Mouse (Mus musculus): ENCODE measurements around the gene Cwc25.
"Not testable (repeated sequence)": the region's sequence is repeated elsewhere in the genome, so short reads cannot be mapped to it uniquely, and the experiment has no call there.

Cwc25 gene

DNA sequence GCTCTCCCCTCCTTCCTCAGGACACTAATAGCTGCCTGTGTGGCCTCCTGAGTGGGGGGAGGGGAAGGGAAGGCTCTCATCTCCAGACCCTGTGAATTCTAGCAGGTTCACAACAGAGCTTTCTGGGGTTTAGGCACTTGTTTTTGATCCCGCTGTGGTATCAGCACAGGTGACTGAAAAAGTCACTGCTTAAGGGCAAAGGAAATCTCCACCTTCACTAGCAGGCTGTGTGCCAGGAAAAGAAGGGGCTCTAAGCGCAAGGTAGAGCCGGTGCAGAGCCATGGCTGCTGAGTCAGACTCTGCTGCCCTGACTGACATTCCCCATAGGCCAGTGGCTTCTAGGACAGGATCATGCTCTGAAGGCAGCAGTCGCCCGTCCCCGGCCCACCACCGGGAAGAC, 37.6 kb downstream of the Cwc25 start:
- no peak for DNase-seq (ENCODE audit: low spot score in 2 of 2)

DNA sequence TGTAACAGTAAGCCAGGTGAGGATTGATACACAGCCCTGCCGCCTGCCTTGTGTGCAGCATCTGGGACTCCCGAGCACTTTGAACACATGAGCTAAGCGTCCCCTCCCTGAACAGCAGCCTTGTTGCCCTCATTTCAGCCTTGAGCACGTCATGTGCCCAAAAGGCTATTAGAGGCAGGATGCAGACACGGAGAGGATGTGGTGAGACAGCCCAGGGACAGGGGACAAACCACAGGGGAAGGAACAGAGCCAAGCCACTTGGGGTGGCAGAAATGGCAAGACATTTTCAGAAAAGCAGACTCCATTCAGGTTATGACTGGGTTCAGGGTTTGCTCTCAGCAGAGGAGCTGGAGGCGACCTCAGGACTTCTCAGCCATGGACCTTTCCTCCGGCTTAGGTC, 38.0 kb downstream of the Cwc25 start:
- no peak for DNase-seq (ENCODE audit: low spot score in 2 of 2)

DNA sequence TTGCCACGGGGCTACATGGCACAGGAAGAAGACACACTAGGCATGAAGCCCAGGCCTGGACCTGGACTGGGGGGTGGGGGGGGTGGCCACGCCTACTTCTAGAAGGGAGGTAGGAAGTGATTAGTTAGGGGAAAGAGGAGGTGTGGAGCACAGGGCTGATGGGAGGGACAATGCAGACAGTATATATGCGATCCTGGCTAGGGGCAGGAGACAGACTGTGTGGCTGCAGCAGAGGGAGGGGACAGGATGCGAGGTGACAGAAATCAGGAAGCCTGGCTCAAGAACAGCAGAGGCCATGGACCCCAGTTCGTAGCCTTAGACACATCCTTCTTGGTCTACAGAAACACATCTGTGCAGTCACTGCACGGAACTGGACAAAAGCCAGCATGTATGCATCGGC, 42.6 kb downstream of the Cwc25 start:
- DNase-seq (ENCODE audit: low spot score in 2 of 2) = no peak

DNA sequence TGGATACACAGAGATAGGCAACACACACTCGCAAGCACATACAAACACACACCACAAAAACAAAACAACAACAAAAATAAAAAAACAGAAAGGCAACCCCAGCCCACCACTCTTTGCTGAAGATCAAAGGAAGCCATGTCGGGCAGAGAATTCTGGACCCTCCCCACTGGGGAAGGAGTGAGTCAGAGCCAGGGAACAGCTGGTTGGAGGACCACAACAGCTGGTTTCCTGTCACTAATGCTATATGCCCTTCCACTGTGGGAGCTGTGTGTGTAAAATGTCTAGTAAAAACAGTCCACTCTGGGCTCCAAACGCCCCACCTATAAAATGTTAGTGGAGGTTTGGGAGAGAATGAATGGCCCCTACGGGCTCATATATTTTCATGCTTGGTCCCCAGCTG, 45.0 kb downstream of the Cwc25 start:
- no peak for DNase-seq (ENCODE audit: low spot score in 2 of 2)

DNA sequence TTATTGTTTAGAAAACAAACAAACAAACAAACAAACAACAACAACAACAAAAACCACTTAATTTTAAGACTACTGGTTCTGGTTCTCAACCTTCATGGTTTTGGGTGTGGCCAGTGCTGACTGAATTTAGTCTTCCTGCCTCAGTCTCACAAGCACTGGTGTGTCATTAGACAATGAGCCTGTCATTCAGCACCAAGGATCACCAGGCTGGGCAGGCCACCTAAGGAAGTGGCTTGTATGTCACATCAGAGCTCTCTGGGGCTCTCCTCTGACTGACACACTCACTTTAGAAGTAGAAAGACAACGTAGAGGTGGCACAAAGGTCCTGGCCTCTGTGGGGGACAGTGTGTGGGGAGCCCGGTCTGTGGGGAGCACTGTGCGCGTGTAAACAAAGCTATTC, 47.3 kb downstream of the Cwc25 start:
- no peak for DNase-seq (ENCODE audit: low spot score in 2 of 2)

DNA sequence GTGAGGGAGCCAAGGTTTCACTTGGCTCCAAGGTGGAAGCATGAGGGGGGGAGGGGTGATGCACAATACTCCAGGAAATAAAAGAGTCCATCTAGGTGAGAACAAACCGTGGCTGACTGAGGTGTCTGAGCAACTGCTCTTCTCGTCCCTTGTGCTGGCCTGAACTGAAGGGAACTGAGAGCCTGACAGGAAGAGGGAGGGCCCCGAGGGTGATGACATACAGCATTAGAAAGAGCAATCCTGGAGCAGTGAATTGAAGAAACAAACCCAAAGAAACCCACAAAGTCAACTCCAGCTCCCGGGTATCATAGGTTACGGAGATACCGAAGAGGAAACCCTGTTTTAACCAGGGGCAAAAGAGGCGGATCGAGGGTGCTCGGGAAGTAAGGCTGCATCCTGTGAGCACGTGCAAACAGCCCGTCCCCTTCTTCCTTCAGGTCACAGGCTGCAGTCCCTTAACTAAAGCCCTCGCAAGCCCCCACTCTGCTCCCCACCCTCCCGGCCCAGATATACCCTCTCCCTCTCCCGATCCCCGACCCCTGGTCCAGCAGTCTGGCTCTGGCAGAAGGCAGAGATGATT, 48.0 kb downstream of the Cwc25 start:
- no peak for DNase-seq (ENCODE audit: low spot score in 2 of 2)

DNA sequence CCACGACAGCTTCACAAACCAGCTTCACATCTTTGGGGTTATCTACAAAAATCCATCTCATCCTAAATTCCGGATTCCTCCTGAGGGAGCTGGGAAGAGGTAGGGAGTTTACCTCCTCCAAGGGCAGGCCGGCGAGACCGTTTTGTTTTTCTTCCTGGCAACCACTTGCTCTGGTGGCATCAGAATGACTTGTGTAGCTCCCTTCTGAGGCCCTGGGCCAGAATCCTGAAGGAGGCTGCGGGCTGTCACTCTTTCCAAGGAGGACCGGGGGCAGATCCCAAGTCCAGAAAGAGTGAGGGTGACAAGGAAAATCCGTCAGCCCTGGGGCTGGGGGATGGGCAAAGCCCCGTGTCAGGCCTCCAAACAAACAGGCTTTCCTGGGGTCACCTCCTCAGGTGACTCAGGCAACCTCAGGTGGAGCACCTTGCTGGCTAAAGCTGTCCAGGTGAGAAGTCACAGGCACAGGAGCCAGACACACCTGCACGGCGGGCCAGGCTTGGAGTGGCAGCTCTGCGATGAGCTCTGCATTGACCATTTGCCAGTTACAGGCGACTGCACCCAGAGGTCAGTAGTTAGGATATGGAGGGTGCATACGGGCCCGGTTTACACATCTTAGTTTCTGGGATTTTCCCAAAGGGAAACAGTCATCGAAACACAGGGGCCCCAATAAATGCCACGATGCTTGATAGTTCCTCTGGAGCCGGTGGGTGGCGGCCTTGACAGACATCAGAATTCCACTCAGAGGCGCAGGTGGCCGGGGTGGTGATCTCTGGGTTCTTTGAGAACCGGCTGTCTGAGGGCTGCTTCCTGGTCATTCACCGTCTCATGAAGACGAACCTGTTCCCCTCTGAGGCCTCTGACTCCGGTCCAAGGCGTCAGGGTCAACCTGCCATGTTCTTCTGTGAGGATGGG, 48.7 kb downstream of the Cwc25 start:
- DNase-seq (ENCODE audit: low spot score in 2 of 2) = no peak

DNA sequence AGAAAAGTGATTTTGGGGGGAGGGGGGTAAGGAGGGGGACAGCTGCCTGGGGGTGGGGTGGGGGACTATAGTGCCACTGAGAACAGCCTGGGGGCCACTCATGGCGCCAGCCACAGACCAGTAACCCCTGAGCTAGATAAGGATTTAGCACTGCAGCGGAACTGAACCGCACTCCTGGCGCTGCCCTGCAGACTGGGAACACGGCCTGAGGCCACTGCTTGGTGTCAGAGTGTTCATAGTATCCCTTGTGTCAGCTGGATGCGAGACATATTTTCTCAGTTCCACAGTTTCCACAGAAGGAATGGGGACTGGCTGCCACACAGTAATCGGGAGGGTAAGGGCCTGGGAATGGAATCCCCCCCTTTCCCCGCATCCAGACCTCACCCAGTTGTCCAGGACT, 50.3 kb downstream of the Cwc25 start:
- DNase-seq (ENCODE audit: low spot score in 2 of 2) = no peak

DNA sequence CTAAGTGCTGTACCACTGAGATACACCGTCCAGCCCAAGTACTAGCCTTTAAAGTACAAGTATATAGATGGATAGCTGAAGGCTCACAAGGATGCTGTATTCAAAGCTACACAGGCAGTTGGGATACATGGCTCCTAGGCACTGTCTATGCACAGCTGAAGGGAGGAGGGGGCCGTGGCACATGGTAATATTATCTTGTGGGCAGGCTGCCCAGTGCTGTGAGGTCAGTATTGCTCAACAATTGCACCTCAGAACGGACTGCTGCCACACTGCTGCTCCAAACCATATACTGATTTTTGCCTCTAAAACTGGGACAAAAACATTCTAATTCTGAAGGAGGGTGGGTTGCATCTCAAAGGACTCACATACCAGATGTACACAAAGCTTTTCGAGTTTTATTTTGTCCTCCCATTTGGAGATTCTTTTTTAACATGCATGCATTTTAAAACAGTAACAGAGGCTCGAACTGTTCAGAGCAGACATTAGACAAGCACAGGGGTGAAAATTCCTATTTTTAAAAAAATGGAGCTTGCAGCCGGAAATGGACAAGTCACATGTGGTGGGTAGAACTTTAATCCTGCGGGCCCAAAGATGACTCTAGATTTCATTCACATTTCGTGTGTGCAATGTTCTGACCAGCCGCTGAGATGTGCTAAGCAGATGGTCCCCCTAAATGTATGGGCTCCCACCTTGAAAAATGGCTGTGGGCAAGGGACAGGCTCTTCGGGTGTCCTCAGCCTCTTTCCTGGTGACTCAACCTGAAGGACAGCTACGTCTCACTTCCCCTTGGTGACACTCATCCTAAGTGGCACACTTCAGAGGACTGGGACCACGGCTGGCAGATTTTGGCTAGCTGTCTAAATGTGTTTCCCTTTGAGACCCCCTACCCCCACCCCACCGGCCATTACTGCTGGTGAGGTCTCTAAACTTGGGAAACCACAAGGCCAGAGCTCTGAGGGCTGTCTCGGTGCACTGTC, 51.3 kb downstream of the Cwc25 start:
- DNase-seq (ENCODE audit: low spot score in 2 of 2) = peak; percentile 28 to 45

DNA sequence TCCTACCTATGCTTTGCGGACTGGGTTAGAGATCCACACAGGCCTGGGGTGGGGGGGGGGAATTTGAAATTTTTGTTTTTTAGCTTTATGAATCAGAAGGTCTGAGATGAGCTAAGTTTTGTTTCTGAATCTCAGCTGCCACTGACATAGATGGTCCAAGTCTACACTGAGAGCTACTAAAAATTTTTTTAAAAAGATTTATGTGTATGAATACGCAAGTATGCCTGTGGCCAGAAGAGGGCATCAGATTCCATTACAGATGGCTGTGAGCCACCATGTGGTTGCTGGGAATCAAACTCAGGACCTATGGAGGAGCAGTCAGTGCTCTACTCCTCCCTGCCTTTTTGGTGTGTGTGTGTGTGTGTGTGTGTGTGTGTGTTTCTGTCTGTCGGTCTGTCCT, 52.0 kb downstream of the Cwc25 start:
- no peak for DNase-seq (ENCODE audit: low spot score in 2 of 2)

DNA sequence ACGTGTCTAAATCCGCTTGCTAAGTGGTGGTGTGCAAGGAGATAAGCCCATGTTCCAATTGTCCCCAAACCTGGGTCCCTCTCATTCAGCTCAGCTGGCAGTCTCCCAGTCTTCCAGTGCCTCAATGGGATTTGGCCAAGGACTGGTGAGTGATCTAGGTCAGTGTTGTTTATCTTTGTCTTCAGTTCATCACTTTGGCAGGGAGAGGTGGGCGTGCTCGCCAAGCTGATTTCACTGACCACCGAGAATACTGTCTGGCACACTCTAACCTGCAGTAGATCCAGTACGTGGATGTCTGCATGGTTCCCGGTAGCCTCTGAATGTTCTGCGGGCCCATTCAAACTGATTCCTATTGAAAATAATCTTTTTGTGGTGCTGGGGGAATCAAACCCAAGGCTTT, 52.5 kb downstream of the Cwc25 start:
- DNase-seq (ENCODE audit: low spot score in 2 of 2) = no peak

DNA sequence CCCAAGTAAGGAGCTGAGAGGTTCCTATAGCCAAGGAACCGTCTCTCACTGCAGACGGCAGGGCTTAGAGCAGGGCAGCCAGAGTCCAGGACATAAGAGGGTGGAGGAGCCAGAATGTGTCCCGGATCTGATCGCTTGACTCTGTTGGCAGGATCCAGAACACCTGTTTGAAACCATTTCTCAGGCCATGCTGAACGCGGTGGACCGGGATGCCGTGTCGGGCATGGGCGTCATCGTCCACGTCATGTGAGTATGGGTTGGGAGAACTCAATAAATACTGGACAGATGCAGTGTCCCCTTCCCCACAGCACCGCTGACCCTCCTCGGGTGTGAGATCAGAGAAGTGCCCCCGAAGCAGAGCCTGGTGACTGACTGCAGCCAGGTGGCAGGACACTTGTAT, 54.1 kb downstream of the Cwc25 start:
- DNase-seq (ENCODE audit: low spot score in 2 of 2) = no peak

DNA sequence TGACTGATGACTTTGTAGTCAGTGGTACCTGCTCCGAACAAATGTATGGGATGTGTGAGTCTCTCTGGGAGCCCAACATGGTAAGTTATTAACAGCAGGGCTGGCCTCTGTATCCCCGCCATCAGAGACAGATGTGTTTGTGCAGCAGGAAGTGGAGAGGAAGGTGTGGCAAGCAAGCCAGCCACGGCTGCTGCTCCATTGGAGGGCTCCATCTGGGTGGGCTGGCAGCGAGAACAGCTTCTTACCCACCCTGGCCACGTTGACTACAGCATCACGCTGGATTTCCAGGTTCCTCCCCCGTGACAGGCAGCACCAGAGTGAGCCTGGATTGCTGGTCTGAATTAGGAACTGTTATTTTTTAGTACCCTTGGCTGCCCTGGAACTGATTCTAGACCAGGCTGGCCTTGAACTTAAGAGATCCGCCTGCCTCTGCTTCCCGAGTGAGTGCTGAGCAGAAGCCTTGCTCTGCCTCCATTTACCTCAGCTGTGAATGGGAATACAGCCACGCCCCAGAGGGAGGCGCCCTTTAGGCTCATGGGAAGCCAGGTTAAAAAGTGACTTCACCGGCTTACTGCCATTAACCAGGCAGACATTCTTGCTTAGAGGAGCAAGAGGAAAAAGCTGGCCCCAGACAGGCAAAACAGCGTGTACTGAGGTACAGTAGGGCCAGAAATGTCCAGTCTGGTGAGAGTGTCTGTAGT, 55.0 kb downstream of the Cwc25 start:
- no peak for DNase-seq (ENCODE audit: low spot score in 2 of 2)

DNA sequence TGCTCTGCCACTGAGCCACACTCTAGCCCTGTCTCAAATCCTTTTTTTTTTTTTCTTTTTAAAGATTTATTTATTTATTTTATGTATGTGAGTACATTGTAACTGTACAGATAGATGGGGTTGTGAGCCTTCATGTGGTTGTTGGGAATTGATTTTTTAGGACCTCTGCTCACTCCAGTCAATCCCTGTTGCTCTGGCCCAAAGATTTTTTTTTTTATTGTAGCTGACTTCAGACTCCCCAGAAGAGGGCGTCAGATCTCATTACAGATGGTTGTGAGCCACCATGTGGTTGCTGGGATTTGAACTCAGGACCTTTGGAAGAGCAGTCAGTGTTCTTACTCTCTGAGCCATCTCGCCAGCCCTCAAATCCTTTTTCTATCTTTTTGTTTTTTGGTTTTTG, 56.3 kb downstream of the Cwc25 start:
- not testable (repeated sequence) for DNase-seq (ENCODE audit: low spot score in 2 of 2)

DNA sequence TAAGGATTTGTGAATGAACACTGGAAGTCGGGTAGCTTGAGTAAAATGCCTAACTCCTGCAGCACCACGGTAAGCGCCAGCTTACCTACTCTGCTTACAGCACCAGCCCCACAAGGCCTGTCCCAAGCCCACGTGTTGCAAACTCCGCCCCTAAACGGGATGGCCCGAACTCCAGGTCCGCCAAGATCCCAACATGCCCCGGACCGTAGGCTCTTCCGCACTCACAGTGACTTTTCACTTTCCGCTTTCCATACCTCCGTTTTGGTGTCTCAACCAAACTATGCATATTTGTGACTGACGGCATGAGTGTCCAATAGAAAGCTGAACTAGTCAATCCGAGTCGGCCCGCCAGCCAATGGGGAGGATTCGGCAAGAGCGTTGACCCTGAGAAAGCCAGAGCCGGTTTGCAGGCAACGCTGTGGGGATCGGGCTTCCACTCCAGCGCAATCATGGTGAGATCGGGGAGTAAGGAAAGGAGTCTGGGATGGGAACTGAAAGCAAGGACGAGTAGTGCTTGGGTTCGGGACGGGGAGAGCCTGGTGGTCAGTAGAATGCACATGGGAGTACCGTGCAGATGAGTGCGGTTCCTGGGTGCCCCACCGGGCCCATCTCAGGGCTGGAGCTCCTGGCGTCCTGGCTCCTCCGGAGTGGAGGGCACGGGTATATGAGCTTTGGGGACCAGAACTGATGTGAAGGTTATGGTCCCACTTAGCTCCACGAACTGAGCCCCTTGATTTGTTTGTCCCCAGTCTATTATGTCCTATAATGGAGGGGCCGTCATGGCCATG, 63.1 kb downstream of the Cwc25 start, which contains the start of gene Psmb3:
Gene Psmb3 (plus strand): TSS at position 361 of the 788 bp plus-strand sequence.
- DNase-seq (ENCODE audit: low spot score in 2 of 2) = peak; percentile 100

DNA sequence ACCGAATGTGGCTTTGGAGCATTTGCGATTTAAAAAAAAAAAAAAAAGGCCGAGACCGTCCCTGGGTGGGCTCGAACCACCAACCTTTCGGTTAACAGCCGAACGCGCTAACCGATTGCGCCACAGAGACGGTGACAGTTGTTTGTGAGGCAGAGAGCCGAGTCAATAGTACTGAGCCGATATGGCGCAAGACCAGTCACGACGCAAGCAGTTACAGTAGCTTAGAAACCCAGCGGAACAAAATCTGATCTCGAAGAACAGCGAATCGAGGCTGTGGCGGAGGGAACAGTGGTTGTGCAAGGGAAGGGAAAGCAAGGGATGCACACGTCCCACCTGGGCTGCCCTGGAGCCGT, 64.0 kb downstream of the Cwc25 start:
- peak; percentile 91 to 95 for DNase-seq (ENCODE audit: low spot score in 2 of 2)

DNA sequence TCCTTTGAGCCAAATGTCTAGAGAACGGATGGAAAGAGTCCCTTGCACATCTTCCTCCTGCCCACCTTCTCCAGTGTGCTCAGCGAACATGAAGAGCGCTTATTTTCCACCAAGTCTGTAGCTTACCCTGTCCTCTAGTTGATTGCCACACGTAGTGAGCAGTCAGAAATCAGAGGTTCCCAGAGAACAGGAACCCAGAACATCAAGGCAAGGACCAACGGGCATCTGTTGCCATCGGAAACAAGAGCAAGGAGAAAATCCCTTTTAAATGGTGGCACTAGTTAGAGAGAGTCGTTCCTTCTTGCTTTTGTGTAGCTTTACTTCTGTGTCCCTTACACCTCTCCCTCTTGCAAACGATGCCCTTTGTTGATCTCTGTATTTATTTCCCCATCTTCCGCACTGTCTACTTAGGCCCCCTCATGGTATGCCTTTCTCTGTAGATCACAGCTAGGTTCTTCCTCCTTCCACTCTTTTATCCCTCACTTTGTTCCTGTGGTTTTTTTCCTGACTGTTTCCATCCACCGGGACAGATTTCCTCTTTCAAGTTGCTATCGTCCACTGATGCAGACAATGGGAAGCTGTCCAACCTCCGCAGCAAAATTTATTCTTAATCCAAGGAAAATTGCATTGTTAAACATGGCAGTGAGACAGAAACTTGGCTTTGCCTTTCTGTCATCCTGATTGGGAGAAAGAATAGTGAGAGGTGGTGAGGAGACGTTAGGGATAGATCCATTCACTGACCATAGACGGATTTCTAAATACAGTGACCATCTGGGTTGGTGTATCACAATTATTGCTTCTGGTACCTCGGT, 64.6 kb downstream of the Cwc25 start:
- DNase-seq (ENCODE audit: low spot score in 2 of 2) = no peak

DNA sequence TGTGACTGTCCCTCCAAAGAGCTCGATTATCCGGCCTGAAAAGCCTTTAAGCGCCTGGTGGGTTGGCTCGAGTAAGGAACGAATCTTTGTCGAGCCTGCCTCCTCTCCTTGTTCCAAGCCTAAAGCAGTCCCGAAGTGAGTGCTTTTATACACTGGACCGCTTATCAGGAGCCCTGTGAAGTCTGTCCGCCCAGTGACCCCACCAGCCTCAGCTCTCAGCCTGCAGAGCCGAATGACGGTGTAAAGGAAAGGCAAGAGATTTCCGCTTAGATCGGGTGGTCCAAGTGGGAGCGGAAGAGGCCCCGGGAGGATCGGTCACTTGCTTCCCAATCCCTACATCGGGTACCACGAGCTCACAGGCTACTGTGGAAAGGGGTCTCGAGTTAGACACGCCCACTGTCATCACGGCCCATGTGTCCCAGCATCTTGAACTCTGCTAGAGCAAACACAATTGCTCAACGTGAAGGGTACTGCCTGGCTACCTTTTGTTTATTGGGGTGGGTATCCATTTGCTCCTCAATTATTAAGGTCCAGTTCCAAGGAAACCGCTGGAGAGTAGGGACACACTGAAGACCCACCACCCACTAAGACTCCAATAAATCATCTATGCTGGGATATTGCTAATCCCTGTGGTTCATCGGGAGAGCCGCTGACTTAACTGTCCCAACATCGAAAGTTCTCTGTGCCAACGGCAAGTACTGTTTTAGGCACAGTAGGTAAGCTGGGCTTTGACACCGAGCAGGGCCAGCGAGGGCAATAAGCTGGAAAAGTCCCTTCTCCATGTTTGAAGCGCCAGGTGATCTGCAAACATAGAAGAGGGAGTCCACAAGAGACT, 65.4 kb downstream of the Cwc25 start:
- DNase-seq (ENCODE audit: low spot score in 2 of 2) = no peak
